Mouse (Mus musculus) heart, embryonic 16.5 days (tissue): ENCODE results near the gene Gm6217. TPM values are rescaled to one million over a fixed set of nuclear protein-coding genes. Genes with fewer than 3 reads are reported as not detected.
"Not testable (repeated sequence)": the region's sequence is repeated elsewhere in the genome, so short reads cannot be mapped to it uniquely, and the experiment has no call there.

Experiments used
- ATAC-seq: fragments of 200-750 bp; cut with Nextera tagmentation; replicated peaks from 2 replicates; pipeline ENCODE4 v1.8.0; 2017; ENCODE audit warnings: moderate number of reproducible peaks; ENCODE audit not compliant: insufficient read depth, low FRiP score; ENCODE audit errors: extremely low read depth
- H3K27ac ChIP-seq: fragments of 300-500 bp; sonication (generic); 2 replicates; pipeline ENCODE4 v1.5.1; 2014; ENCODE audit warnings: mild to moderate bottlenecking, low read length, control low read depth, moderate library complexity
- H3K27me3 ChIP-seq: fragments of 300-500 bp; sonication (generic); 2 replicates; pipeline ENCODE4 v1.6.1; 2014; ENCODE audit warnings: low read length, mixed read lengths; ENCODE audit not compliant: control insufficient read depth, insufficient read depth
- H3K36me3 ChIP-seq: fragments of 300-500 bp; sonication (generic); 2 replicates; pipeline ENCODE4 v1.6.1; 2014; ENCODE audit not compliant: control insufficient read depth, insufficient read depth
- H3K4me1 ChIP-seq: fragments of 300-500 bp; sonication (generic); 2 replicates; pipeline ENCODE4 v1.6.1; 2014; ENCODE audit warnings: low read length, mixed read lengths; ENCODE audit not compliant: control insufficient read depth, insufficient read depth
- H3K4me2 ChIP-seq: fragments of 300-500 bp; sonication (generic); 2 replicates; pipeline ENCODE4 v1.6.1; 2014; ENCODE audit warnings: low read depth, mild to moderate bottlenecking, control low read depth, low read length
- H3K4me3 ChIP-seq: fragments of 300-500 bp; sonication (generic); 2 replicates; pipeline ENCODE4 v1.5.1; 2014; ENCODE audit warnings: mild to moderate bottlenecking, control low read depth, low read length
- H3K9ac ChIP-seq: fragments of 300-500 bp; sonication (generic); 2 replicates; pipeline ENCODE4 v1.6.1; 2014; ENCODE audit warnings: low read length, control low read depth
- H3K9me3 ChIP-seq: fragments of 300-500 bp; sonication (generic); replicated peaks from 2 replicates; pipeline ENCODE4 v1.6.1; 2016; ENCODE audit warnings: low read length; ENCODE audit not compliant: control insufficient read depth
- WGBS: fragments of 180-500 bp; shearing (Covaris S2); extraction: QIAGEN DNeasy Blood & Tissue Kit; methylation state at CpG from one replicate; pipeline ENCODE4 v1.1.7; 2014; 5-methylcytosine and 5-hydroxymethylcytosine counted together
- polyA plus RNA-seq: library from polyadenylated mRNA; unstranded; fragments of >200 nt; fragmentation: Nextera tagmentation; extraction: Ambion mirVana; gene quantifications from 2 replicates; pipeline ENCODE4 v1.2.1, GENCODE M21; 2015

The Gm6217 gene
- polyA plus RNA-seq, 1 experiment from 2014 or later = not detected

DNA sequence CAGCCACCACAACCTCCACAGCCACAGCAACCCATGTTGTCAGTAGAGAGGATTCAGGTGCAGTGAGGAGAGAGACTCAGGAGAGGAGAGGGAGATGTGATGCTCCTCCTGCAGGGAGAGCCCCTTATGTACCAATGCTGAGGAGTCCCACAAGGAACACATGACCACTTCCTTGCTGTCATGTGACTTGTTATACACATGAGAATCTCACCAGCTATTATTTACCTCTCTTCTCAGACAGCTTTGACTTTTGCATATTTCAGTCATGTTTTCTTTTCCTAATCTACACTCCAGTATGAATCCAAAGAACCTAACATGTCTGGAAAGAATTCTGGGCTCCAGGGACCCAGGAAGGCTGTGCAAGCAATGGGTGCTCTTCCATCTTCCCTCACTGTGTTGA is 24.7 kb upstream of the Gm6217 start, which contains the start of gene Gm7544:
TSS of gene Gm7544 (minus strand) at position 101 of the 400 bp plus-strand sequence.
- H3K27ac ChIP-seq, H3K27me3 ChIP-seq, H3K4me1 ChIP-seq, ATAC-seq, H3K4me2 ChIP-seq, H3K36me3 ChIP-seq, H3K9me3 ChIP-seq, H3K4me3 ChIP-seq, H3K9ac ChIP-seq: not testable (repeated sequence)

DNA sequence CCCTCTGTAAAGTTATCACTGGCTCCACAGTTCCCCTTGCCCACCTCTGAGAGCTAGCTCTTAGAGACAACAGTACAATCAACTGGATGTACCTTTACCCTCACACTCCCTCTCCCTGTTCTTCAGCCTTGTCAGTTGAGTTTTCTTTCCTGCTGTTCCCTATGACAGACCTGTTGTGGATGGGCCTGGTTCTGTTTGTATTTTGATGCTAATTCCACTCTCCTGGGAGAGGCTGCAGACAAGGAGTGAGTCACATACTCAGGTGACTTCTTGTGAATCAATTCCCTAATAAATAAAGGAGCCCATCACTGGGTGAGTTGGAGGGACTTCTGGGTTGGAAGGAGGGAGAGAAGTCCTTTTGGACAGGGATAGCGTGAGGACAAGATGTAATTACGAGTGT is 17.4 kb upstream of the Gm6217 start:
- Histone ChIP-seq H3K27ac (no peak overlapping the region), H3K4me2 (no peak overlapping the region), H3K36me3 (no peaks in the 10 kb centered on the region), H3K27me3 (no peaks in the 10 kb centered on the region), H3K4me3 (no peak overlapping the region), H3K4me1 (no peaks in the 10 kb centered on the region), H3K9me3 (no peaks in the 10 kb centered on the region), H3K9ac (no peak overlapping the region)
- WGBS = 86% methylated on average over 2 of the region's 2 CpGs
- no peak for ATAC-seq

DNA sequence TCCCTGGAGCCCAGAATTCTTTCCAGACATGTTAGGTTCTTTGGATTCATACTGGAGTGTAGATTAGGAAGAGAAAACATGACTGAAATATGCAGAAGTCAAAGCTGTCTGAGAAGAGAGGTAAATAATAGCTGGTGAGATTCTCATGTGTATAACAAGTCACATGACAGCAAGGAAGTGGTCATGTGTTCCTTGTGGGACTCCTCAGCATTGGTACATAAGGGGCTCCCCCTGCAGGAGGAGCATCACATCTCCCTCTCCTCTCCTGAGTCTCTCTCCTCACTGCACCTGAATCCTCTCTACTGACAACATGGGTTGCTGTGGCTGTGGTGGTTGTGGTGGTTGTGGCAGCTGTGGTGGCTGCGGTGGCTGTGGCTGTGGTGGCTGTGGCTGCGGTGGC is 14.8 kb upstream of the Gm6217 start:
- not testable (repeated sequence) for H3K27ac ChIP-seq, H3K4me1 ChIP-seq, H3K27me3 ChIP-seq, H3K36me3 ChIP-seq, ATAC-seq, H3K9ac ChIP-seq, H3K9me3 ChIP-seq, H3K4me2 ChIP-seq, H3K4me3 ChIP-seq
- WGBS = 100% methylated on average over 2 of the region's 2 CpGs

DNA sequence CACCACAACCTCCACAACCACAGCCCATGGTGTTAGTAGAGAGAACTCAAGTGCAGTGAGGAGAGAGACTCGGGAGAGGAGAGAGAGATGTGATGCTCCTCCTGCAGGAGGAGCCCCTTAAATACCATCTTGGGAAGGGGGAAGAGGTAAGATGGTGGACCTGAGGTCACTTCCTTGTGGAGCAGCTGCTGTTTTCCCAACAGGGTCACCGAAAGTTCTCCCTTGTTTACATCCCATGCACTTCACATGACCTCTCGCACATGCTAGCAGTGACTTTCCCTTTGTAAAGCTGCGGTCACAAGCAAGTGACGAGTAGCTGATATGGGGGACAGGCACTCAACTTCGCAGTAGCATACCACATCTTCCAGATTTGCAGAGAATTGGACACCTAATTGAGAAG is 12.1 kb upstream of the Gm6217 start, which contains the start of gene A030003K21Rik:
TSS of gene A030003K21Rik (minus strand) at position 94 of the 400 bp plus-strand sequence.
- no CpG with 5 or more reads among the region's 6 CpGs for WGBS
- not testable (repeated sequence) for H3K4me2 ChIP-seq, H3K4me3 ChIP-seq, H3K36me3 ChIP-seq, H3K4me1 ChIP-seq, H3K27ac ChIP-seq, ATAC-seq, H3K9ac ChIP-seq, H3K27me3 ChIP-seq
- H3K9me3 ChIP-seq = peaks cover 11% of the 10 kb centered on the region; the same call in 1 of the 2 replicates

DNA sequence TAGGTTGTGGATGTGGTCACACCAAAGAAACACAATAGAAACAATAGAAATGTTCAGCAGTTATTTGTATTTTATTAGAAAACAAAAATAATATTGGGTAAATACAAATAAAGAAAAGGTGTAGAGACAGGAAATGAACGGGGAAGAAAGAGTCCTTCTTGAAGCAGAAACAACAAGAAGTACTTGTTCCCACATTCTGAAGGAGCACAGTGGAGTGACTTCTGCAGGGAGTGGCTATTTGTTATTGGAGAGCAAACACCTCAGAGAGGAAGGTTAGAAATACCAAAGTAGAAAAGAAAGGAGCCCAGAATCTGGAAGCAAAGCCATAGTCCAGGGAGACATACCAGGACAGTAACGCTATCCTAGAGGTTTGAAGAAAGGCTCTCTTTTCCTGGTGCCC is 11.3 kb upstream of the Gm6217 start:
- not testable (repeated sequence) for ATAC-seq, H3K9ac ChIP-seq, H3K36me3 ChIP-seq, H3K27me3 ChIP-seq, H3K4me3 ChIP-seq, H3K4me2 ChIP-seq, H3K4me1 ChIP-seq, H3K27ac ChIP-seq
- WGBS = 80% methylated on average over 1 of the region's 2 CpGs
- H3K9me3 ChIP-seq = peaks cover 11% of the 10 kb centered on the region; the same call in 1 of the 2 replicates

DNA sequence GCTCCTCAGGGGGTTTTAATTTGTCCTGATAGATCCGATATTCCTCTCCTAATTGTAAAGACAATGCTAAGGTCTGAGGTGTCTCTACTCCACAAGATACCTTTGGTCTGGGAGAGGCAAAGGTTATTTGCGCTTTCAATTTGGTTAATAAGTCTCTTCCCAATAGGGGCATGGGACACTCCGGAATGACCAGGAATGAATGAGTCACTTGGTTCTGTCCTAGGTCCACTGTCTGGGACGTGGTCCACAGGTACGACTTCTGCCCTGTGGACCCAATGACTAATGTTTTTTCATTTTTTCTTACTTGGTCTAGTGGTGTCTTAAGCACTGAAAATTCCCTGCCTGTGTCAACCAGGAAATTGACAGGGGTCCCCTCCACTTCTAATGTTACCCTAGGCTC is 7.5 kb upstream of the Gm6217 start:
- no peaks in the 10 kb centered on the region for H3K36me3 ChIP-seq
- no peak for ATAC-seq
- H3K4me3 ChIP-seq = no peak overlapping the region
- H3K4me2 ChIP-seq = no peak overlapping the region
- H3K27me3 ChIP-seq = no peaks in the 10 kb centered on the region
- no peak overlapping the region for H3K9ac ChIP-seq
- H3K9me3 ChIP-seq = peaks cover 11% of the 10 kb centered on the region
- WGBS = 90% methylated on average over 5 of the region's 5 CpGs
- no peaks in the 10 kb centered on the region for H3K4me1 ChIP-seq
- H3K27ac ChIP-seq = no peak overlapping the region

DNA sequence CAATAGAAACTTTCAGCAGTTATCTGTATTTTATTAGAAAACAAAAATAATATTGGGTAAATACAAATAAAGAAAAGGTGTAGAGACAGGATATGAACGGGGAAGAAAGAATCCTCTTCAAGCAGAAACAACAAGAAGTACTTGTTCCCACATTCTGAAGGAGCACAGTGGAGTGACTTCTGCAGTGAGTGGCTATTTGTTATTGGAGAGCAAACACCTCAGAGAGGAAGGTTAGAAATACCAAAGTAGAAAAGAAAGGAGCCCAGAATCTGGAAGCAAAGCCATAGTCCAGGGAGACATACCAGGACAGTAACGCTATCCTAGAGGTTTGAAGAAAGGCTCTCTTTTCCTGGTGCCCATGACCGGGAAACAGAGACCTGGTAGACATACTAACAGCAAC is 641 bp downstream of the Gm6217 start:
- H3K9ac ChIP-seq = not testable (repeated sequence)

DNA sequence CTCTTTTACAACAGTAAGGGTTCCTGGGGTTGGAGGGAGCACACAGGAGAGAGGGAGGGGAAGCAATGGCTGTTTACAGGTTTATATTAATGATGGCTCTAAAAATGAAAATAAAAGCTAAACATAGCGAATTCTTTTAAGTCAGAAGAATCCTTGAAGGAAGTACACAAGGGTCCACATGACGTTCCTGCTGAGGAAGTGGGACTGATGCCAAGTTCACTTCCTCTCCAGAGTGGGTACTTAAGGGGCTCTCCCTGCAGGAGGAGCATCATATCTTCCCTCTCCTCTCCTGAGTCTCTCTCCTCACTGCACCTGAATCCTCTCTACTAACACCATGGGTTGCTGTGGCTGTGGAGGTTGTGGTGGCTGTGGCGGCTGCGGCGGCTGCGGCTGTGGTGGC is 6.5 kb downstream of the Gm6217 start, which contains the start of gene A030014E15Rik:
TSS of gene A030014E15Rik (plus strand) at position 268 of the 400 bp plus-strand sequence.
- Histone ChIP-seq H3K4me2 (no peak within 1 kb of the TSS), H3K27ac (no peak within 1 kb of the TSS), H3K4me3 (no peak within 1 kb of the TSS), H3K27me3 (no peaks in the 10 kb centered on the region), H3K36me3 (no peaks in the 10 kb centered on the region), H3K9me3 (no peaks in the 10 kb centered on the region), H3K4me1 (no peaks in the 10 kb centered on the region), H3K9ac (no peak within 1 kb of the TSS)
- 82% methylated on average over 6 of the region's 6 CpGs for WGBS
- ATAC-seq = no peak

More for the DNA sequence above, 641 bp downstream of the Gm6217 start:
- H3K4me1 ChIP-seq, H3K36me3 ChIP-seq, H3K27me3 ChIP-seq, H3K4me3 ChIP-seq, H3K9me3 ChIP-seq, H3K27ac ChIP-seq, ATAC-seq, H3K4me2 ChIP-seq: not testable (repeated sequence)
- WGBS = 91% methylated on average over 3 of the region's 3 CpGs

DNA sequence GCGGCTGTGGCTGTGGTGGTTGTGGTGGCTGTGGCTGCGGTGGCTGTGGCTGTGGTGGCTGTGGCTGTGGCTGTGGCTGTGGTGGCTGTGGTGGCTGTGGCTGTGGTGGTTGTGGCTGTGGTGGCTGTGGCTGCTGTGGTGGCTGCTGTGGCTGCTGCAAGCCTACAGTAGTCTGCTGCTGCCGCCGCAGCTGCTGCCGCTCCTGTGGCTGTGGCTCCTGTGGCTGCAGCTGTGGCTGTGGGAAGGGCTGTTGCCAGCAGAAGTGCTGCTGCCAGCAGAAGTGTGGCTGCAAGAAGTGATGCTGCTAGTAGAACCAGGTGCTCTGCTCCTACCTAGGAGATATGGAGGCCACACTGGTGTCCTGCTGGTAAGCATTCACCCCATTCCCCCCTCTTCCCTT is 17.8 kb downstream of the Gm6217 start:
- not testable (repeated sequence) for H3K4me1 ChIP-seq, ATAC-seq, H3K9me3 ChIP-seq, H3K27me3 ChIP-seq, H3K27ac ChIP-seq, H3K4me3 ChIP-seq, H3K4me2 ChIP-seq, H3K36me3 ChIP-seq, H3K9ac ChIP-seq
- WGBS = 86% methylated on average over 4 of the region's 5 CpGs

DNA sequence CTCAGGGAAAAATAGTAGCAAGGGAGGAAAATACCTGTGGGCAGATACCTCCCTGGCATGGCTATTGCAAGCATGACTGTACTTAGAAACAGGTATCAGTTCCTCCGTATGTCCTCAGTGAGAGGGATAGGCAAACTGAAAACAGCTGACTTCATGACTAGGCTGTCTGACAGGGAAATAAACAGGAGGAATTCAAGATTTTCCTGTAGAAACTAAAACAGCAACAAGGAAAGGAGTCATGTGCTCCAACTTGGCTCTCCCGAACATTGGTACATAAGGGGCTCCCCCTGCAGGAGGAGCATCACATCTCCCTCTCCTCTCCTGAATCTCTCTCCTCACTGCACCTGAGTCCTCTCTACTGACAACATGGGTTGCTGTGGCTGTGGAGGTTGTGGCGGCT is 18.2 kb downstream of the Gm6217 start, which contains the start of gene A030005L19Rik:
TSS of gene A030005L19Rik (plus strand) at position 301 of the 400 bp plus-strand sequence.
- Histone ChIP-seq H3K9ac (no peak within 1 kb of the TSS), H3K4me3 (no peak within 1 kb of the TSS), H3K27me3 (no peaks in the 10 kb centered on the region), H3K4me2 (no peak within 1 kb of the TSS), H3K27ac (no peak within 1 kb of the TSS), H3K4me1 (no peaks in the 10 kb centered on the region), H3K9me3 (no peaks in the 10 kb centered on the region), H3K36me3 (no peaks in the 10 kb centered on the region)
- 83% methylated on average over 3 of the region's 3 CpGs for WGBS
- ATAC-seq = no peak
